Mouse (Mus musculus): ENCODE measurements at regions not wholly inside any gene's neighbourhood (a gene's known extent, or its start where the extent isn't known, plus 50 kb on each side); places are given as distances from the start of the nearest gene placed in this dataset.

- DNase-seq (ENCODE audit: extremely low spot score, low spot score): no peak
- Histone ChIP-seq H3K4me3 (no peak overlapping the region), H3K36me3 (replicated peaks) (no peaks in the 10 kb centered on the region), H3K4me1 (no peaks in the 10 kb centered on the region; the same call in 1 of the 2 replicates), H3K9me3 (no peaks in the 10 kb centered on the region), H3K27me3 (ENCODE audit: poor library complexity, severe bottlenecking) (no peaks in the 10 kb centered on the region), H3K27ac (no peak overlapping the region)
- WGBS: 87% methylated on average over 7 of the region's 7 CpGs
Observed at GRCm38 (mm10) chr9:22937686-22938391, 285.0 kb upstream of the Bmper start.

DNA sequence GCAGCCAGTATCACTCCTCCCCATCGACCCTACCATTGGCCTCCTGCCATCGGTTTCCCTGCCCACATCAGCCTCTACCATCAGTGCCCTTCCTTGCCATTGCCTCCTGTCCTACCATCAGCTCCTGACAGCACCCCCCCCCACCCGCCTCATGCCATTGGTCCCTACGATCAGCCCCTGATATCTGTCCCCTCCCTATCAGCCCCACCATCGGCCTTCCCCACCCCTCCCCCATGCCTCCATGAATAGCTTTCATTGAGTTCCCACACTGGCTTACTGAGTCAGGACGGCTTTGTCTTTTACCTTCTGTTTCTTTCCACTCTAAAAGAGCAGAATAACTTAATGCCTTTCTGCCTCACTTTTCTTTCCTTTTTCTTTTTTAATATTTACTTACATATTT is 277.9 kb upstream of the Bmper start:
- peaks cover 10% of the 10 kb centered on the region for H3K4me1 ChIP-seq
- H3K4me3 ChIP-seq: no peak overlapping the region
- no peaks in the 10 kb centered on the region for H3K27me3 ChIP-seq (ENCODE audit: poor library complexity, severe bottlenecking)
- no peak for DNase-seq (ENCODE audit: extremely low spot score, low spot score)
- 70% methylated on average over 6 of the region's 6 CpGs for WGBS
- no peaks in the 10 kb centered on the region for H3K36me3 ChIP-seq (replicated peaks)
- 0 out of 2 replicates have a peak overlapping the region, but pooled peaks have one; percentile 26 for H3K27ac ChIP-seq
- H3K9me3 ChIP-seq: no peaks in the 10 kb centered on the region

DNA sequence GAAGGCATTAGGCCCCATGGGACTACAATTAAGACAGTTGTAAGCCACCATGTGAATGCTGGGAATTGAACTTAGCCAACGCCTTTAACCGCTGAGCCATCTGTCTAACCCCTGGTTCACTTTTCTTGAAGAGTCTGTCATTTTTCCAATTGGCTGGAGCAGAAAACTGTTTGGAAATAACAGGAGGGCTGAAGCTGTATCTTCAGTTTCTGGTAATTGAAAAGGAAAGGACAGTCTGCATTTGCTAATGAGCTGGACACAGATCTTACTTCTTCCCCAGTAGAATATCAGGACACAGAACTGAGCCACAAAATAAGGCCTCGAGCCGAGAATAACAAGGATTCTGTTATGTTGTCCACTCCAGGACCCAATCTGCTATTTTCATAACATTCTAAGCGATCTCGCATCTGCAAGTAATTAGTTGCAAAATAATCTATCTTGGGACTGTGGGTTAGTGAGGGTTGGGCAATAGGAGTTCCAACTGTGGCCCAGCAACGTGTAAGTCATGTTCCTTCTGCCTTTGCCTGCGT is 277.4 kb upstream of the Bmper start:
- Histone ChIP-seq H3K4me1 (peaks cover 10% of the 10 kb centered on the region), H3K9me3 (no peaks in the 10 kb centered on the region), H3K27me3 (ENCODE audit: poor library complexity, severe bottlenecking) (no peaks in the 10 kb centered on the region), H3K4me3 (no peak overlapping the region), H3K27ac (0 out of 2 replicates have a peak overlapping the region, but pooled peaks have one; percentile 26), H3K36me3 (replicated peaks) (no peaks in the 10 kb centered on the region)
- 89% methylated on average over 8 of the region's 8 CpGs for WGBS
- no peak for DNase-seq (ENCODE audit: extremely low spot score, low spot score)

DNA sequence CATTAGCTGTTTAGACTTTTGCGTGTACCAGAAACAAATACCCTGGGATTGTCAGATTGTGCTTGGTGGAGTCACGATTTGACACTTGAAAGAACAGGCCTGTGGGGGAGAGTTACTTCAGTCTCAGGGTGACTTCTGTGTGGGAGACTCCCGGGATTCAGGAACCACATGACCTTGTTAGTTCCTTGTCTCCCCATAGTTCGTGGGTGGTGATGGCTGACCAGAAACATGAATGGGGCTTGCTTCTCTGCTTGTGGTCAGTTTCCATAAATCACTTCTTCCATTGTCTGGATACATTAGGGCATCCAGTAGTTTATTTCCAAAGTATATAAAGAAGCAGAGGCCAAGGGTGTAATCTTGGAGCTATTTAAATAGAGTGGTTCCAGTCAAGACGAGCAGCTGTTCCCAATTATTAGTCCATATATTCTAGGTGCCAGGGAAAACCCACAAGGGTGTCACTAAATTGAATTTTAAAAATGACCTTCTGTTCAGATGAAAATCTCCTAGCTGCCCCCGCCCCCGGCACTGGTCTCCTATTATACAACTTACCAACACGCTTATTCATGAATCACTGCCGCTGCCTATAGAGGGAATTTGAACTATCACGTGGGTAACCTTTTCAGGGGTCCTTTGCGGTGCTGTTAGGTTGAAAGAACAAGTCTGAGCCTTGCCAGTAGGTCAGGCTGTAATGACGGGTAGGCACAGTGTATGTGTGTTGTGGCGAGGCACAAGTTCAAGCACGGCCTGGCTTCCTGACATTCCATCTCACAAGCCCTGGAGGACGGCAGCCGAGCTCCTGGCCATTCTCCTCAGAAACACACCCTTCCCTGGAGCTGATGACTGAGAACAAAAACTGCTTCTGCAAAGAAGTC is 270.1 kb upstream of the Bmper start:
- H3K4me1 ChIP-seq: peaks cover 11% of the 10 kb centered on the region; the same call in 1 of the 2 replicates
- H3K4me3 ChIP-seq: no peak overlapping the region
- no peaks in the 10 kb centered on the region for H3K9me3 ChIP-seq
- no peak overlapping the region for H3K27ac ChIP-seq
- WGBS: 81% methylated on average over 16 of the region's 16 CpGs
- no peaks in the 10 kb centered on the region for H3K36me3 ChIP-seq (replicated peaks)
- no peak for DNase-seq (ENCODE audit: extremely low spot score, low spot score)
- no peaks in the 10 kb centered on the region for H3K27me3 ChIP-seq (ENCODE audit: poor library complexity, severe bottlenecking)

DNA sequence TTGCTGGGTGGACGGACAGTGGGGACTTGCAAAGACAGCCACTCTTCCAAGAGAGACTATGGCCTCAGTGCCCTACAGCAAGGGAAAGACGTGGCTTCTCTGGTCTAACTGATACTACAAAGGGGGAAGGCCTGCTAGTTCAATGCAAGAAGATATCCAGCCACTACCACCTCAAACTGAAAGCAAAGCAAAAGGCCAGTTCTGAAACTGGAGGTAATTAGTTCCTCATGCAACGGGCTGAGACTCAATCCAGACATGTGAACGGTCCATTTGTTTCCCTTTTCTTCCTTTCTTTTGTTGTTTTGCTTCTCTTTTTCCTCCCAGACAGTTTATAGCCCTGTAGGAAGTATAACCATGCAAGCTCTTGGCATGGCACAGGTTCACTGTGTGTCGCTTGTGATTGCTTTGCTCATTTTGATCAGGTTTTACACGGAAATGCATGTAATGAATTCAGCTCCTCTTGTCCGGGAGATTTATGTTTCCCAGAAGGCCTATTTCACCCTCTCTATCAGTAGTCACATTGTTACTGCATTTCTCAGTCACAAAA is 260.5 kb upstream of the Bmper start:
- 63% methylated on average over 7 of the region's 7 CpGs for WGBS
- Histone ChIP-seq H3K27me3 (ENCODE audit: poor library complexity, severe bottlenecking) (no peaks in the 10 kb centered on the region), H3K27ac (peak overlapping the region; percentile 56; the same call in 1 of the 2 replicates), H3K4me1 (0 out of 2 replicates have a peak, but pooled peaks cover 2% of the 10 kb centered on the region), H3K9me3 (no peaks in the 10 kb centered on the region), H3K36me3 (replicated peaks) (no peaks in the 10 kb centered on the region), H3K4me3 (no peak overlapping the region)
- DNase-seq (ENCODE audit: extremely low spot score, low spot score): no peak

DNA sequence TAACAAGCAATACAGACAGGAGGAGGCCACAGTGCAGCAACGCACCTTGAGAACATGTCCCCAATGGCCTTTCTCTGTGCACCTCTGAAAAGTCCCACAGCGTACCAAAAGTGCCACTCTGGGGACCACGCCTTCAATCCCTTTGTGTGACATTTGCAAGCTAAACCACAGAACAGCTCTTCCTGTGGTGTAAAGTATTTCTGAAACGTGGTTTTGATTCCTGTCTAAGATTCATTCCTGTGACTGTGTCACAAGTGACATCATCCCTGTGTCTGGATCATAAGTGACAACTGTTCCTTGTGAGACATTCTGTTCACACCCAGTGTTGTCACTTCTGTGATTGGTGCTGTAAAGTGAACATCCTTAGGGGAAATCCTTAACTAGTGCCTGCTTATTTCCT is 251.6 kb upstream of the Bmper start:
- no peaks in the 10 kb centered on the region for H3K9me3 ChIP-seq
- H3K36me3 ChIP-seq (replicated peaks): no peaks in the 10 kb centered on the region
- 82% methylated on average over 4 of the region's 4 CpGs for WGBS
- DNase-seq (ENCODE audit: extremely low spot score, low spot score): no peak
- no peak overlapping the region for H3K4me3 ChIP-seq
- no peak overlapping the region for H3K27ac ChIP-seq
- H3K27me3 ChIP-seq (ENCODE audit: poor library complexity, severe bottlenecking): no peaks in the 10 kb centered on the region
- H3K4me1 ChIP-seq: peaks cover 5% of the 10 kb centered on the region; the same call in 1 of the 2 replicates

- Histone ChIP-seq H3K27me3 (ENCODE audit: poor library complexity, severe bottlenecking) (no peaks in the 10 kb centered on the region), H3K27ac (no peak overlapping the region), H3K4me1 (peaks cover 5% of the 10 kb centered on the region; the same call in 1 of the 2 replicates), H3K36me3 (replicated peaks) (no peaks in the 10 kb centered on the region), H3K9me3 (no peaks in the 10 kb centered on the region), H3K4me3 (no peak overlapping the region)
- DNase-seq (ENCODE audit: extremely low spot score, low spot score): no peak
- WGBS: 72% methylated on average over 9 of the region's 9 CpGs
Observed at GRCm38 (mm10) chr9:22976748-22977147, 246.1 kb upstream of the Bmper start.

- peaks cover 5% of the 10 kb centered on the region; the same call in 1 of the 2 replicates for H3K4me1 ChIP-seq
- H3K9me3 ChIP-seq: no peaks in the 10 kb centered on the region
- DNase-seq (ENCODE audit: extremely low spot score, low spot score): no peak
- H3K27me3 ChIP-seq (ENCODE audit: poor library complexity, severe bottlenecking): no peaks in the 10 kb centered on the region
- H3K27ac ChIP-seq: no peak overlapping the region
- 82% methylated on average over 5 of the region's 5 CpGs for WGBS
- no peak overlapping the region for H3K4me3 ChIP-seq
- no peaks in the 10 kb centered on the region for H3K36me3 ChIP-seq (replicated peaks)
Observed at GRCm38 (mm10) chr9:22979627-22980026, 243.2 kb upstream of the Bmper start.

GRCm38 (mm10) chr9:22989508-22989907 is 233.4 kb upstream of the Bmper start:
- no peak for DNase-seq (ENCODE audit: extremely low spot score, low spot score)
- peaks cover 4% of the 10 kb centered on the region; the same call in 1 of the 2 replicates for H3K4me1 ChIP-seq
- H3K27me3 ChIP-seq (ENCODE audit: poor library complexity, severe bottlenecking): no peaks in the 10 kb centered on the region
- no peak overlapping the region for H3K4me3 ChIP-seq
- no peaks in the 10 kb centered on the region for H3K9me3 ChIP-seq
- 77% methylated on average over 6 of the region's 6 CpGs for WGBS
- no peaks in the 10 kb centered on the region for H3K36me3 ChIP-seq (replicated peaks)
- no peak overlapping the region for H3K27ac ChIP-seq

DNA sequence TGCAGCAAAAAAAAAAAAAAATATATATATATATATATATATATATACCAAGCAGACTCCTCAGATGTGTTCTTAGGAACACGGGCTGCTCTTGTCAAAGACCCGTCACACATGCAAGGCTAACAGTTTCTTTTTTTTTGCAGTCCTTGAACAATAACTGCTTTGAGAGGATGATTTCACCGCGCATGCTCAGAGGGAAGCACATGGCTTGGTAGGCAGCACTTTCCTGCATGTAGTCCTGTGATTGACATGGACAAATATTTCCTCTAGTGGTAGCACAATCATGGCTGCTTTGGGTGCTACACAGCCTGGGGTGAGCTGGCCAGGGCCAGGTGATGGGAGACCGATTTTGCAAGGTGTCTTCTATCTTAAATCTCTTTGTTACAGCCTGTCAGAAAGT is 229.3 kb upstream of the Bmper start:
- H3K27ac ChIP-seq: no peak overlapping the region

GRCm38 (mm10) chr9:22995564-22995963 is 227.3 kb upstream of the Bmper start:
- H3K27me3 ChIP-seq (ENCODE audit: poor library complexity, severe bottlenecking): no peaks in the 10 kb centered on the region; the same call in 1 of the 2 replicates
- H3K9me3 ChIP-seq: no peaks in the 10 kb centered on the region
- peaks cover 4% of the 10 kb centered on the region; the same call in 1 of the 2 replicates for H3K4me1 ChIP-seq
- H3K4me3 ChIP-seq: no peak overlapping the region
- WGBS: 77% methylated on average over 9 of the region's 9 CpGs
- no peak overlapping the region for H3K27ac ChIP-seq
- H3K36me3 ChIP-seq (replicated peaks): no peaks in the 10 kb centered on the region
- no peak for DNase-seq (ENCODE audit: extremely low spot score, low spot score)

More for the DNA sequence above, 229.3 kb upstream of the Bmper start:
- no peak overlapping the region for H3K4me3 ChIP-seq
- no peak for DNase-seq (ENCODE audit: extremely low spot score, low spot score)
- WGBS: 82% methylated on average over 5 of the region's 5 CpGs
- H3K36me3 ChIP-seq (replicated peaks): no peaks in the 10 kb centered on the region
- no peaks in the 10 kb centered on the region; the same call in 1 of the 2 replicates for H3K27me3 ChIP-seq (ENCODE audit: poor library complexity, severe bottlenecking)
- peaks cover 4% of the 10 kb centered on the region; the same call in 1 of the 2 replicates for H3K4me1 ChIP-seq
- no peaks in the 10 kb centered on the region for H3K9me3 ChIP-seq

GRCm38 (mm10) chr9:22998306-22998705 is 224.6 kb upstream of the Bmper start:
- Histone ChIP-seq H3K9me3 (no peaks in the 10 kb centered on the region), H3K4me3 (no peak overlapping the region), H3K27ac (no peak overlapping the region), H3K4me1 (peaks cover 4% of the 10 kb centered on the region; the same call in 1 of the 2 replicates), H3K36me3 (replicated peaks) (no peaks in the 10 kb centered on the region), H3K27me3 (ENCODE audit: poor library complexity, severe bottlenecking) (peaks cover 6% of the 10 kb centered on the region; the same call in 1 of the 2 replicates)
- no peak for DNase-seq (ENCODE audit: extremely low spot score, low spot score)
- WGBS: 90% methylated on average over 6 of the region's 6 CpGs

All from forebrain, embryonic 10.5 days (tissue).